Mouse (Mus musculus): ENCODE measurements around the gene Brinp1. TPM values are rescaled to one million over a fixed set of nuclear protein-coding genes. Genes with fewer than 3 reads are reported as not detected.

Gene Brinp1
- not detected for polyA plus RNA-seq (2017; shearing (Covaris generic))

- ATAC-seq, result no peak
Observed at GRCm38 (mm10) chr4:68954322-68954901, at the start of gene Brinp1. Gene Brinp1 (minus strand): TSS chr4:68954397.

DNA sequence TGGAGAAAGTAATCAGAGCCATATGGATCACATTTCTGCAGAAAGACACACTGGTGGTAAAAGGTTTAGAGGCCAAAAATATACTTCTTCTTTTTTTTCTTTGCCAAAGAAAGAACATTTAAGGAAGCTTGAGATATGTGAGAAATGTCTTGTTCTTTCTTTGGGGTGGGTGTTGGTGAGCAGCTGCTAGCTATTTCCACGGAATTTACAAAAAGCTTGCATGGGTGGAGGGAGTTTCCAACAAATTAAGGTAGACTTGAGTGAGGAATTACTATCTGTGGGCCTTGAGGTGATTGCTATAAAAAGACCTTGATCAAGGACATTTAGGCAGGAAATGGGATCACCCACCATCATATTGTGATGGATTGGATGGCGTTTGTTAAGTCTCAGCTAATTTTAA is 3.1 kb upstream of the Brinp1 start:
- ATAC-seq, result no peak

- no peak for ATAC-seq
Observed at GRCm38 (mm10) chr4:68955621-68956020, 1.4 kb upstream of the Brinp1 start.

DNA sequence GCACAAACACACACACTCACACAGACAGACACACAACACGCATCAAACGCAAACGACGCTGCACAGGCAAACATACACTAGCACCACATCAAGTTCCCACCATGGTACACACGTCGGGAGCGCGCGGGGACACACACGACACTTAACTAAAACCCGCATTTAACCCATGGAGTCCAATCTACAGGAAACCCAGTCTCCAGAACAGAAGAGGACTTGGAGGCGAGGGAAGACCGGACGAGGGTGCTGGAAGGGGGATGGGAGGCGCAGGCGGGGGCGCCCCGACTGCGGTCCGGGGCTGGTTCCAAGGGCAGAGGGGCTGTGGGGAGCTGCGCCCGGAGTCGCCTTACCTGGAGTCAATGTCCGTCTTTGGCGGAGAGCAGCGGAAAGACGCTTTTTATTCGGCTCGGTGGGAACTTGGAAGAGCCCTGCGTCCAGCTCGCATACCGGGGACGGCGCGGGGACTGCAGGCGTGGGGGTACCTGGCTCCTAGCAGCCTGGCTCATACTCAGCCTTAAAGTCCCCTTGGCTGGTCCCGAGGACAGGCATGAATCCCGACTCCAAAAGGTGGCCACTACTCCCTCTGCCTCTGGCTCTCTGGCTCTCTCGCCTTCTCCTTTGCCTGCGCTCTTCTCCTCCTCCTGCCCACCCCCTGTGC is 403 bp downstream of the Brinp1 start:
- no peak for ATAC-seq

DNA sequence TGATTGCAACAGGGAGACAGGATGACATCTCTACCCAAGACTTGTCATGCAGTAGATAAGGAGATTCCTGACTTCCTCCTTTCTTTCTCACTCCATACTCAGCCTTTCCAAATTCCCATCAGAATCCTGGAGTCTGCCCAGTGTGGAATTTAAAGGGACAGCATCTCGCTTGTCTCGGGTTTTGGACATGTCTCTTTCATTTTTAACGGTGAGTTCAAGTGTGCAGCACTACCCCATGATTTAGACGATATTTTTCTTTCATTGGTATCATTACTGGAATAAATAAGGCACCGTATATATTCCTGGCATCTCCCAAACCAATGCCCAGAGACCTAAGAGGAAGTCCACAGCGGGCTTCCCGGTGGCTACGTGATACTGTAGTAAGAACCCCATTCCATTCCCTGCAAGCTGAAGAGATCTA is 1.1 kb downstream of the Brinp1 start:
- no peak for ATAC-seq

DNA sequence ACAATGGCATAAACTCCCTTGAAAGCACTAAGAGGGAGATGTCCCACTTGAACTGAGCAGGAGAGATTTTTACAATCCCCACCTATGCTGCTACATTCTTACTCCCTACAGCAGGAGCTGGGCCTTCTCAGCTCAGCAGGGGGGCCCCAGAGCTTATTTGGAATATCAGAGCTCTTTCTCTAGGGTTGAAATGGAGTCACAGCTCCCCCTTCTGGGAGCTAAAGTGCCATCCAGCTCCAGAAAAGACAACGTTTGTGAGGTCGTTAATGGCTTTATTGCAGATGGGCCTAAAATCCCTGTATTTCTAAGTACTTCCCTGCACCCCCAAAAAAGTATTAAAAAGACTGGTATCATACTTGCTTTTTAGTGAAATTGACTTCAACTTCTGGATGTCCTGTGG is 3.6 kb downstream of the Brinp1 start:
- no peak for ATAC-seq

DNA sequence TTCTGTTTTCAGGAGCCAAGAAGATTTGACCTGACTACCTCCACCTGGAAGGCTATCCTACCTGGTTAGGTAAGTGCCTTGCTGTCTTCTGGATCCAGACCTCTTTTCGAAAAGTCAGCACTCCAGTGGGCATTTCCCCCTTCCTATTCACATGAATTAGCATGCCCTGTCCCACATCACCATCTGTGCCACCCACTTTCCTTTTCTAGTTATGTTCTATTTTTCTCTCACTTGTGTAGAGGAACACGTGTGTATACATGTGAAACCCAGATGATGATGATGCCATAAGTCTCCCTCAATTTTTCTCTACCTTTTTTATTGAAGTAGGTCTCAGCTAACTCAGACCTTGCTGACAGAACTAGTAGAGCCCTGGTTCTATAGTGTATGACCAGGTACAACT is 11.3 kb downstream of the Brinp1 start:
- ATAC-seq, result no peak

DNA sequence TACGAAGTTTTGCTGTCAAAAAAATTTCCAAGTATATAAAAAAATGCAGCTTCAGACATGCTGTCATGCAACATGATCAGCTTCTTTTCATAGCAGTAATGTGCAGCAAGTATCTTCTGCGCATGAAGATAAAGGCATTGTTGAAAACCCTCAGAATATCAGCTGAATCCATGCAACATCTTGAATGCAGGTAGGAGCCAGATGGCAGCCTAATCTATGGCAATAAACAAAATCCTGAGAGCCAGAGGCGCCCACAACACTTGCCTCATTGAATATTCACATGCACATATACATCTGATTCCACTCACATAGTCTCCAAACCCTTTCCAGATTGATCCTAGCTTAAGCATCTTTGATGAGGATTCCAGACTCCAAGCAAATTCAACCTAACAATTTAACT is 24.2 kb downstream of the Brinp1 start:
- no peak for ATAC-seq

- ATAC-seq, result no peak
Observed at GRCm38 (mm10) chr4:68926091-68926490, 28.1 kb downstream of the Brinp1 start.

DNA sequence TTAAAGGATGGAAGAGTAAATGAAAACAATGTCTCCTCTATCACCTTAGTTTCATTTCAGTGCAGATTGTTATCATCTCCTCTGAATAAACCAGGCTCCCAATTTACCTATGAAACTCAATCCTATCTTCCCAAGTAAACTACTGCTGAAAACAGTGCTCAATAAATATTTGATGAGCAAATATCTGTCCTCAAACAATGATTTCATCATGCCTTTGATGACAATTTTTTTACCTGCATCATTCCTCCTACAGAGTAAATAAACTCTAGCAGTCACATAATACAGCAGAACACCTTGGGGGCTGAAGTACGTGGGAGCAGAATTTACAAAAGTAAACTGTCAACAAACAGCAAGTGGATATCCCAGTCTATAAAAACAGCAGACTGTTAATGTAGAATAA is 31.3 kb downstream of the Brinp1 start:
- no peak for ATAC-seq

DNA sequence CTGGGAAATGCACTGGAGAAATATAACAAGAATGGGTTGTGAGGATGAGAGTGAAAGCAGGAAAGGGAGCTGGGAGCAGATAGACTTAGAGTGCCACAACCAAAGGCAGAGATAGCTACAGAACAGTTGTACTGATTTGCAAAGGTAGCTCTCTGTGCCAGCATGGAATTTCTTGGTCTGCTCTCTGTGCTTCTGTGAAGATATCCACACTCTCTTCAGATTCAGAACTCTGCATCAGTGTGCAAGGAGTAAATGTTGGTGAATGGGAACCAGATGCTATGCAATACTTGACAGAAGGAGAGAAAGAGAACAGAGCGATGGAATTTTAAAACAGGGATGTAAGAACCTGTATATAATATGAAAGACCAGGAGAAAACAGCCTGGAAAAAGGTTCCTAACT is 31.7 kb downstream of the Brinp1 start:
- no peak for ATAC-seq

- ATAC-seq, result no peak
Observed at GRCm38 (mm10) chr4:68920127-68920526, 34.1 kb downstream of the Brinp1 start.

- no peak for ATAC-seq
Observed at GRCm38 (mm10) chr4:68910942-68911341, 43.3 kb downstream of the Brinp1 start.

- ATAC-seq, result no peak
Observed at GRCm38 (mm10) chr4:68906417-68907210, 47.6 kb downstream of the Brinp1 start.

- no peak for ATAC-seq
Observed at GRCm38 (mm10) chr4:68890526-68890925, 63.7 kb downstream of the Brinp1 start.

GRCm38 (mm10) chr4:68886276-68886675 is 67.9 kb downstream of the Brinp1 start:
- no peak for ATAC-seq

- ATAC-seq, result no peak
Observed at GRCm38 (mm10) chr4:68872028-68872427, 82.2 kb downstream of the Brinp1 start.

GRCm38 (mm10) chr4:68865135-68865767 is 88.9 kb downstream of the Brinp1 start:
- ATAC-seq, result no peak

GRCm38 (mm10) chr4:68864668-68865067 is 89.5 kb downstream of the Brinp1 start:
- ATAC-seq, result no peak

DNA sequence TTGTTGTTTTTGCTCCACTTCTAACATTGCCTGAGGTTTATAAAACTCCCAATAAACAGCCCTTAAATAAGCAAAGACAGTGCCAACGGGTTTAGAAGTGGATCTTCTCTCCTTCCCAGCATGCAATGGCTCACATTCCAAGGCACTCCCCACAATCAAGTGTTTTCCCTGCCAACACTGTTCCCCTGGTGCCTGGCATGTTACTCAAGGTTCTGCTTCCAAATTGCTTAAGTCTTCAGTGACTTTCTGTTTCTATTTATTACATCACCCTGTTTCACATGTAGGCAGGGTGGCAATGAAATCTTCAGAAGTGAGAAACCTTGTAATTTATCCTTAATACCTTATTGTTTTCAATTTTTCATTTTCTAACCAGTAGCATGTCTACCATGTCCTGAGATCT is 97.3 kb downstream of the Brinp1 start:
- ATAC-seq, result no peak

DNA sequence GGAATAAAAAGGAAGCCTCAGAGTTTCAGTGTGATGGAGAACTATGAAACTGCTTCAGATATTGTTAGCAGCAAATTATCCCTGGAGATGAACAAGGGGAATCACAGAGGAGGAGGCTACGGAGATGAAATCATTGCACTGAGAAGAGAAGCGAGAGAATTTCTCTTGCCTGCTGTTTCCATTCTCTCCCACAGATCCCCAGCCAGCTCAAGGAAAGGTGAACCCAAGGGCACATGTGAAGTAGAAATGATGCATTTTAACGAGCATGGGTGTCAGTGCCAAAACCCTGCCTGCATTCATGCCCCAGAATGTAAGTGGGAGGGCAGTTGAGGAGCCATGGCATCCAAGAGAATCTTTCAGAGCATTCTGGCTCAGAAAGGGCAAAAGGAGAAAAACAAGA is 104.5 kb downstream of the Brinp1 start:
- ATAC-seq, result no peak

- ATAC-seq, result no peak
Observed at GRCm38 (mm10) chr4:68846976-68847375, 107.2 kb downstream of the Brinp1 start.

DNA sequence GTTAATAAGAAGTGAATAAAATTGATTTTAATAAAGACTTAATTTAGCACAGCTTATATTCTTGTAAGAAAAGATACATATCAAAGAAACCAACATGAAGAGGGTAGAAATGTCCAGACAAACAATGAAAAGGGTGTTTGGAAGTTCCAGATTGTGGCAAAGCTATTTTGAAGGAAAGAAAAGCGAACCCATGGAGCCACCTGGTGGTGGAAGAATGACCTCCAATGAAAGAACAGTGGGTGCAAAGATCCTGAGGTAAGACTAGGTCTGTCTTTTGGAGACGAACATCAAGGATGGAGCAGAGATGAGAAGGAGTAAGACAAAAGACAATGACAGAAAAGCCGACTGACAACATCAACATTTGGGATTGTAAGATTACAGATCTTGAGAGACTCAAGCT is 108.2 kb downstream of the Brinp1 start:
- ATAC-seq, result no peak

Data from CD4-positive, CD25-positive, alpha-beta regulatory T cell, adult 4 months (primary cell).